Mouse (Mus musculus): ENCODE results near the gene Adra2c.
A peak's percentile ranks its signal among the peaks of the same experiment; 100 is the strongest.

The Adra2c gene

GRCm38 (mm10) chr5:35278019-35278418 lies at the start of gene Adra2c:
Gene Adra2c, plus strand, starts transcription at chr5:35278319.
- DNase-seq (ENCODE audit: low read depth) = no peak

GRCm38 (mm10) chr5:35233142-35233541 lies 45.0 kb upstream of the Adra2c start:
- DNase-seq (ENCODE audit: low read depth) = no peak

- no peak for DNase-seq (ENCODE audit: low read depth)
These were observed 40.4 kb upstream of the Adra2c start for GRCm38 (mm10) chr5:35237757-35238156.

GRCm38 (mm10) chr5:35238627-35239026 lies 39.5 kb upstream of the Adra2c start:
- DNase-seq (ENCODE audit: low read depth) = no peak

GRCm38 (mm10) chr5:35241556-35241955 lies 36.6 kb upstream of the Adra2c start:
- no peak for DNase-seq (ENCODE audit: low read depth)

- no peak for DNase-seq (ENCODE audit: low read depth)
These were observed 33.9 kb upstream of the Adra2c start for GRCm38 (mm10) chr5:35244204-35244603.

- no peak for DNase-seq (ENCODE audit: low read depth)
These were observed 32.4 kb upstream of the Adra2c start for GRCm38 (mm10) chr5:35245555-35246273.

GRCm38 (mm10) chr5:35254964-35255716 lies 23.0 kb upstream of the Adra2c start:
- DNase-seq (ENCODE audit: low read depth) = no peak

- DNase-seq (ENCODE audit: low read depth) = no peak
These were observed 14.4 kb upstream of the Adra2c start for GRCm38 (mm10) chr5:35263716-35264115.

GRCm38 (mm10) chr5:35267486-35267885 lies 10.6 kb upstream of the Adra2c start:
- DNase-seq (ENCODE audit: low read depth) = no peak

- no peak for DNase-seq (ENCODE audit: low read depth)
These were observed 2.8 kb upstream of the Adra2c start for GRCm38 (mm10) chr5:35275356-35275755.

GRCm38 (mm10) chr5:35278741-35279695 lies 899 bp downstream of the Adra2c start:
- DNase-seq (ENCODE audit: low read depth) = no peak

GRCm38 (mm10) chr5:35279696-35280001 lies 1.5 kb downstream of the Adra2c start:
- no peak for DNase-seq (ENCODE audit: low read depth)

GRCm38 (mm10) chr5:35280002-35280782 lies 2.1 kb downstream of the Adra2c start:
- peak; percentile 17 for DNase-seq (ENCODE audit: low read depth)

GRCm38 (mm10) chr5:35280783-35281165 lies 2.7 kb downstream of the Adra2c start:
- DNase-seq (ENCODE audit: low read depth) = no peak

GRCm38 (mm10) chr5:35285281-35285680 lies 7.2 kb downstream of the Adra2c start:
- DNase-seq (ENCODE audit: low read depth) = no peak

GRCm38 (mm10) chr5:35286190-35286589 lies 8.1 kb downstream of the Adra2c start:
- DNase-seq (ENCODE audit: low read depth) = no peak

- no peak for DNase-seq (ENCODE audit: low read depth)
These were observed 21.5 kb downstream of the Adra2c start for GRCm38 (mm10) chr5:35299621-35300020.

GRCm38 (mm10) chr5:35304191-35304590 lies 26.1 kb downstream of the Adra2c start:
- DNase-seq (ENCODE audit: low read depth) = no peak

- DNase-seq (ENCODE audit: low read depth) = no peak
These were observed 27.2 kb downstream of the Adra2c start for GRCm38 (mm10) chr5:35305332-35305731.

GRCm38 (mm10) chr5:35306692-35307091 lies 28.6 kb downstream of the Adra2c start:
- no peak for DNase-seq (ENCODE audit: low read depth)

- DNase-seq (ENCODE audit: low read depth) = no peak
These were observed 31.7 kb downstream of the Adra2c start for GRCm38 (mm10) chr5:35309853-35310252.

Measured in c-Kit-positive CD71-positive TER-119-negative erythroid progenitor cells, embryonic 14.5 days (primary cell).